Mouse (Mus musculus): ENCODE results near the gene Lrrc41. TPM values are rescaled to one million over a fixed set of nuclear protein-coding genes. Genes with fewer than 3 reads are reported as not detected.
A peak's percentile ranks its signal among the peaks of the same experiment; 100 is the strongest.

Gene Lrrc41
- polyA plus RNA-seq (2015; fragmentation: Nextera tagmentation; extraction: Ambion mirVana): 24.3 and 26.1 TPM in 2 replicates

- H3K4me2 ChIP-seq (ENCODE audit: low read depth, low read length): peak within 1 kb of the TSS; percentile 83
- H3K9ac ChIP-seq (ENCODE audit: low read depth, low read length): peak within 1 kb of the TSS; percentile 97
- H3K4me1 ChIP-seq (ENCODE audit: control insufficient read depth, low read depth, low read length): peaks cover 21% of the 10 kb centered on the region
- no peaks in the 10 kb centered on the region for H3K27me3 ChIP-seq (ENCODE audit: control insufficient read depth, insufficient read depth, low read depth, low read length)
- H3K9me3 ChIP-seq (replicated peaks; ENCODE audit: control insufficient read depth, low read length): no peaks in the 10 kb centered on the region
- peak within 1 kb of the TSS; percentile 94 for H3K27ac ChIP-seq (ENCODE audit: low read length)
- peak; percentile 89 for ATAC-seq (ENCODE audit: low read depth)
- under 1% methylated on average over 55 of the region's 55 CpGs for WGBS (ENCODE audit: insufficient replicate concordance)
- H3K4me3 ChIP-seq (ENCODE audit: low read depth, low read length): peak within 1 kb of the TSS; percentile 96
- H3K36me3 ChIP-seq (ENCODE audit: control insufficient read depth, insufficient read depth): peaks cover 5% of the 10 kb centered on the region
Measured at GRCm38 (mm10) chr4:116074861-116075620, at the start of gene Lrrc41, which contains the start of gene Uqcrh. Lrrc41 (plus strand) TSS chr4:116075269. Uqcrh (minus strand) TSS chr4:116075071.

- no peak overlapping the region for H3K4me3 ChIP-seq (ENCODE audit: low read depth, low read length)
- no peaks in the 10 kb centered on the region for H3K4me1 ChIP-seq (ENCODE audit: control insufficient read depth, low read depth, low read length)
- H3K27ac ChIP-seq (ENCODE audit: low read length): no peak overlapping the region
- 68% methylated on average over 9 of the region's 9 CpGs for WGBS (ENCODE audit: insufficient replicate concordance)
- no peak overlapping the region for H3K9ac ChIP-seq (ENCODE audit: low read depth, low read length)
- no peak for ATAC-seq (ENCODE audit: low read depth)
- no peaks in the 10 kb centered on the region for H3K9me3 ChIP-seq (replicated peaks; ENCODE audit: control insufficient read depth, low read length)
- H3K4me2 ChIP-seq (ENCODE audit: low read depth, low read length): no peak overlapping the region
- H3K27me3 ChIP-seq (ENCODE audit: control insufficient read depth, insufficient read depth, low read depth, low read length): no peaks in the 10 kb centered on the region
- no peaks in the 10 kb centered on the region for H3K36me3 ChIP-seq (ENCODE audit: control insufficient read depth, insufficient read depth)
Measured at GRCm38 (mm10) chr4:116032906-116033305, 42.2 kb upstream of the Lrrc41 start.

GRCm38 (mm10) chr4:116033374-116033773, 41.7 kb upstream of the Lrrc41 start:
- H3K27ac ChIP-seq (ENCODE audit: low read length): no peak overlapping the region
- ATAC-seq (ENCODE audit: low read depth): no peak
- WGBS (ENCODE audit: insufficient replicate concordance): 74% methylated on average over 5 of the region's 5 CpGs

GRCm38 (mm10) chr4:116040466-116040865, 34.6 kb upstream of the Lrrc41 start:
- Histone ChIP-seq H3K4me3 (ENCODE audit: low read depth, low read length) (no peak overlapping the region), H3K9ac (ENCODE audit: low read depth, low read length) (no peak overlapping the region), H3K27me3 (ENCODE audit: control insufficient read depth, insufficient read depth, low read depth, low read length) (no peaks in the 10 kb centered on the region), H3K36me3 (ENCODE audit: control insufficient read depth, insufficient read depth) (peaks cover 3% of the 10 kb centered on the region; the same call in 1 of the 2 replicates), H3K4me2 (ENCODE audit: low read depth, low read length) (no peak overlapping the region), H3K27ac (ENCODE audit: low read length) (peak overlapping the region; percentile 57), H3K9me3 (replicated peaks; ENCODE audit: control insufficient read depth, low read length) (no peaks in the 10 kb centered on the region), H3K4me1 (ENCODE audit: control insufficient read depth, low read depth, low read length) (no peaks in the 10 kb centered on the region)
- ATAC-seq (ENCODE audit: low read depth): peak; percentile 82
- 65% methylated on average over 2 of the region's 2 CpGs for WGBS (ENCODE audit: insufficient replicate concordance)

More at GRCm38 (mm10) chr4:116033374-116033773, 41.7 kb upstream of the Lrrc41 start:
- Histone ChIP-seq H3K27me3 (ENCODE audit: control insufficient read depth, insufficient read depth, low read depth, low read length) (no peaks in the 10 kb centered on the region), H3K9me3 (replicated peaks; ENCODE audit: control insufficient read depth, low read length) (no peaks in the 10 kb centered on the region), H3K4me2 (ENCODE audit: low read depth, low read length) (no peak overlapping the region), H3K9ac (ENCODE audit: low read depth, low read length) (no peak overlapping the region), H3K4me1 (ENCODE audit: control insufficient read depth, low read depth, low read length) (no peaks in the 10 kb centered on the region), H3K4me3 (ENCODE audit: low read depth, low read length) (no peak overlapping the region), H3K36me3 (ENCODE audit: control insufficient read depth, insufficient read depth) (no peaks in the 10 kb centered on the region)

- WGBS (ENCODE audit: insufficient replicate concordance): 58% methylated on average over 3 of the region's 3 CpGs
Measured at GRCm38 (mm10) chr4:116042186-116042585, 32.9 kb upstream of the Lrrc41 start.

GRCm38 (mm10) chr4:116046604-116047003, 28.5 kb upstream of the Lrrc41 start:
- no peak overlapping the region for H3K27ac ChIP-seq (ENCODE audit: low read length)
- WGBS (ENCODE audit: insufficient replicate concordance): 78% methylated on average over 2 of the region's 2 CpGs
- no peaks in the 10 kb centered on the region for H3K27me3 ChIP-seq (ENCODE audit: control insufficient read depth, insufficient read depth, low read depth, low read length)
- H3K9me3 ChIP-seq (replicated peaks; ENCODE audit: control insufficient read depth, low read length): no peaks in the 10 kb centered on the region
- no peak overlapping the region for H3K4me3 ChIP-seq (ENCODE audit: low read depth, low read length)
- ATAC-seq (ENCODE audit: low read depth): no peak
- no peak overlapping the region for H3K9ac ChIP-seq (ENCODE audit: low read depth, low read length)
- H3K4me1 ChIP-seq (ENCODE audit: control insufficient read depth, low read depth, low read length): no peaks in the 10 kb centered on the region; the same call in 1 of the 2 replicates
- H3K36me3 ChIP-seq (ENCODE audit: control insufficient read depth, insufficient read depth): peaks cover 3% of the 10 kb centered on the region; the same call in 1 of the 2 replicates
- no peak overlapping the region for H3K4me2 ChIP-seq (ENCODE audit: low read depth, low read length)

More at GRCm38 (mm10) chr4:116042186-116042585, 32.9 kb upstream of the Lrrc41 start:
- ATAC-seq (ENCODE audit: low read depth): no peak
- Histone ChIP-seq H3K4me3 (ENCODE audit: low read depth, low read length) (no peak overlapping the region), H3K36me3 (ENCODE audit: control insufficient read depth, insufficient read depth) (peaks cover 3% of the 10 kb centered on the region; the same call in 1 of the 2 replicates), H3K27ac (ENCODE audit: low read length) (no peak overlapping the region), H3K4me1 (ENCODE audit: control insufficient read depth, low read depth, low read length) (no peaks in the 10 kb centered on the region), H3K9me3 (replicated peaks; ENCODE audit: control insufficient read depth, low read length) (no peaks in the 10 kb centered on the region), H3K9ac (ENCODE audit: low read depth, low read length) (no peak overlapping the region), H3K27me3 (ENCODE audit: control insufficient read depth, insufficient read depth, low read depth, low read length) (no peaks in the 10 kb centered on the region), H3K4me2 (ENCODE audit: low read depth, low read length) (no peak overlapping the region)

- no peak overlapping the region for H3K9ac ChIP-seq (ENCODE audit: low read depth, low read length)
- peaks cover 4% of the 10 kb centered on the region for H3K4me1 ChIP-seq (ENCODE audit: control insufficient read depth, low read depth, low read length)
- no peak overlapping the region for H3K27ac ChIP-seq (ENCODE audit: low read length)
- no peak overlapping the region for H3K4me3 ChIP-seq (ENCODE audit: low read depth, low read length)
- H3K9me3 ChIP-seq (replicated peaks; ENCODE audit: control insufficient read depth, low read length): no peaks in the 10 kb centered on the region
- ATAC-seq (ENCODE audit: low read depth): no peak
- 66% methylated on average over 1 of the region's 1 CpGs for WGBS (ENCODE audit: insufficient replicate concordance)
- H3K27me3 ChIP-seq (ENCODE audit: control insufficient read depth, insufficient read depth, low read depth, low read length): no peaks in the 10 kb centered on the region
- no peak overlapping the region for H3K4me2 ChIP-seq (ENCODE audit: low read depth, low read length)
- H3K36me3 ChIP-seq (ENCODE audit: control insufficient read depth, insufficient read depth): no peaks in the 10 kb centered on the region
Measured at GRCm38 (mm10) chr4:116047681-116048080, 27.4 kb upstream of the Lrrc41 start.

GRCm38 (mm10) chr4:116048130-116048920, 26.7 kb upstream of the Lrrc41 start:
- peaks cover 8% of the 10 kb centered on the region for H3K4me1 ChIP-seq (ENCODE audit: control insufficient read depth, low read depth, low read length)
- H3K4me2 ChIP-seq (ENCODE audit: low read depth, low read length): no peak overlapping the region
- H3K27me3 ChIP-seq (ENCODE audit: control insufficient read depth, insufficient read depth, low read depth, low read length): no peaks in the 10 kb centered on the region
- WGBS (ENCODE audit: insufficient replicate concordance): 52% methylated on average over 7 of the region's 7 CpGs
- H3K9ac ChIP-seq (ENCODE audit: low read depth, low read length): no peak overlapping the region
- no peak overlapping the region for H3K27ac ChIP-seq (ENCODE audit: low read length)
- no peaks in the 10 kb centered on the region for H3K36me3 ChIP-seq (ENCODE audit: control insufficient read depth, insufficient read depth)
- H3K9me3 ChIP-seq (replicated peaks; ENCODE audit: control insufficient read depth, low read length): no peaks in the 10 kb centered on the region
- no peak overlapping the region for H3K4me3 ChIP-seq (ENCODE audit: low read depth, low read length)
- no peak for ATAC-seq (ENCODE audit: low read depth)
